Mouse (Mus musculus) embryonic fibroblast, embryonic 13.5 days (primary cell): ENCODE measurements around the gene Tmem145.

Experiments
- CTCF ChIP-seq: IDR thresholded peaks from 2 replicates; pipeline ENCODE4 v1.5.1; 2011; ENCODE audit warnings: mild to moderate bottlenecking, control low read depth, low read length, moderate library complexity, borderline replicate concordance; ENCODE audit not compliant: insufficient read depth
- POLR2A ChIP-seq: IDR thresholded peaks from 2 replicates; pipeline ENCODE4 v1.6.1; 2011; ENCODE audit warnings: low read depth, mild to moderate bottlenecking, control low read depth, low read length, moderate library complexity

DNA sequence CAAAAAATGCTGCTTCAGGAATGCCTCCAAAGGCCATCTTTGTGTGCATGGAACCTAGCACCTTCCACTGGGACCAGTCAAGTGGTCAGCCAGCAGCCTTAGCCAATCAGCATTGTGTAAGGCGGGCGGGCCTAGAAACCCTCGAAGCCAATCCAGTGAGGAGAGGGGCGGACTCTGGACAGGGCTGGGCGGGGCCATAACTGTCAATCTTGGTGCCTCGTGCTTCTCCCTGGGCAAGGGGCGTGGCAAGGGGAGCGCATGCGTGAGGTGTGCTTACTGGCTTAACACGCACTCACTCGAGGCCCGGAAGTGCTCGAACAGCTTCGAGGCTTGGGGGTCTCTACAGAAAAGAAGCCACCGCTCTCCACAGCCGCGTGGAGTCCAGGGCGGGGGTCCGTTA is 4.8 kb upstream of the Tmem145 start, which contains the start of gene Prr19:
- no peak for TF ChIP-seq CTCF
- TF ChIP-seq POLR2A: no peak
